Mouse (Mus musculus): Measurements from ENCODE around the gene Hnrnpul1.
A peak's percentile ranks its signal among the peaks of the same experiment; 100 is the strongest.
"Not testable (repeated sequence)": the region's sequence is repeated elsewhere in the genome, so short reads cannot be mapped to it uniquely, and the experiment has no call there.

Hnrnpul1 gene

DNA sequence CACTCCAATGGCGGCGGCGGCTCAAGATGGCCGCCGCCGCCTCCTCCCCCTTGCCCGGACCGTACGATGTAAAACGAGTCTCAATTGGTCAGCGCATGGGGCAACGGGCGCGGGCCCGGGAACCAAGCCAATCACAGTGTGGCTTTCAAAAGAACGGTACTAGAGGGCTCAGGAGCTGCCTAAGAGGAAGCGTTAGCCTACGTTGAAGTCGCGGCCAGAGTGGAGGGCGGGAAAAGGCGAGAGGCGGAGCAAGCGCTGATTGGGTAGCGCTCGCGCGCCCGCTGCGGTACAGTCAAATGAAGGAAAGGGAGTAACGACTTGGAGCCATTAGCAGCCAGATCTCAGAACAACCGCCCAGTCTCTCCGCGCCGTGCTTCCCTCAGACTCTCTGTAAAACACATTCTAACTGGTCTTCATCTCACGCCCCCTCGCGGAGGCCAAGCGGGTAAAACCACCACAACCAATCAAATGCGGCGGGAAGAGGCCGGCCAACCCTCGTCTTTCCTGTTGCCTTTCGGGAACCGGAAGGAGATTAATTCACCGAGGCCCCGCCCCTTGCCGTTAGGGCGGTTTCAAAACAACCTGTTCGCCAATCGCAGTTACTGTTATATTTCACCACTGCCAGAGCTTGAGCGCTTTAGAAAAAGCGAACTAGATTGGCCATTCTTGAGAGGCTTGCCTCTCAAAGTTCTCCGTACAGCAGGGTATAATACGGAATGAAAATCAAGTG, at the start of gene Hnrnpul1:
TSS of gene Hnrnpul1 (minus strand) at position 20 of the 730 bp plus-strand sequence.
- DNase-seq (ENCODE audit: low read depth, low spot score), result peak; percentile 100

DNA sequence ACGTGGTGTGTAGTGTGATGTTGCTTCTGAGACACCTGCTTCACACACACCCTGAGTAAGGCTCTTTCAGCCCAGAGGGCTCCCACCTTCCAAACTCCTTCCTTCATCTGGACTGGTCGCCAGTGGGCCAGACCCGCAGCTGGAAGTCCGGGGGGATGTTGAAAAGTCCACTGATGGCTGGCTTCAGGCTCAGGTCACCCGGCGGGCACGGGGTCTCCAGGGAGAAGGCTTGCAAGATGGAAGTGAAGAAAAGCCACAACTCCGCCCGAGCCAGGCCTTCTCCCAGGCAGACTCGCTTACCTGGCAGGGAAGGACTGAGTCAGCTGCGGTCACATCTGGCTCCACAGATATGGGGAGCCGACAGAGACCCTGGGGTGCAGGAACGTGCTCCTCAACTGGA, 48.9 kb upstream of the Hnrnpul1 start:
- no peak for DNase-seq (ENCODE audit: low read depth, low spot score)

DNA sequence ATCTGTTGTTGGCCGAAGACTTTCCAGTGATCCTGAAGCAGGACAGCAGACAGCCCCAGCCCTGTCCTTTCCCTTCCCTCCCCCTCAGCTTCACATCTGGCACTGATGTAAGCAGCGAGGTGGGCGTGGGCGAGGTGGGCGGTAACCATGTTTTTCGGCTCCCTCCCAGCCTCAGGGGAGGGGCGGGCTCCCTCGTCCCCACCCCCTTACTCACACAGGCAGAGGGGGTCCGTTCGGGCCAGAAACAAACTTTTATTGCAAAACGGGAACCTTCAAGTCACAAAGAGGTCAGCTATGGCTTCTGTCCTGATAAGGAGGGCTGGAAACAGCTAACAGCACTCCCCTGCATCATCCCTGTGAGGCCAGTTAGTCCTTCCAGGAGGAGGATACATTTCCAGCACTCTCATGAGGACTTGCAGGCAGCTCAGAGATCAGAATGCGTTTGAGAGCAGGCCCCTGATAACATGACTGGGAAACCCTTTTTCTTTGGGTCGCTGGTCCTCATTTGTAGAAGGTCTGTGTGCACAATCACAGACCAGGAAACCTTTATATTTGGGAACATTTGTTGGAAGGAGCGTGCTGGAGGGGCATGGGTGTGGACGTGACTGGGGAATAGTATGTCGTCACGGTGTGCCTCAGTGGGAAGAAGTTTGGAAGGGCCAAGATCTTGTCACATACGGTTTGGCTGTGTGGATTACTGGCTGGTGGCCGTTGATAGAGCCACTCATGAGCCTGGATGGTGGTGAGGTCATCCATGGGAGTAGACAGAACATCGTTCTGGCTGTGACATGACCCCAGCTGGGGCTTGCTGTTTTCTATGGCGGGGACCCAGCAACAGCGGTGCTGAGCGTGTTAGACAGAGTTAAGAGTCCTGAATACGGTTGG, 47.9 kb upstream of the Hnrnpul1 start:
- no peak for DNase-seq (ENCODE audit: low read depth, low spot score)

DNA sequence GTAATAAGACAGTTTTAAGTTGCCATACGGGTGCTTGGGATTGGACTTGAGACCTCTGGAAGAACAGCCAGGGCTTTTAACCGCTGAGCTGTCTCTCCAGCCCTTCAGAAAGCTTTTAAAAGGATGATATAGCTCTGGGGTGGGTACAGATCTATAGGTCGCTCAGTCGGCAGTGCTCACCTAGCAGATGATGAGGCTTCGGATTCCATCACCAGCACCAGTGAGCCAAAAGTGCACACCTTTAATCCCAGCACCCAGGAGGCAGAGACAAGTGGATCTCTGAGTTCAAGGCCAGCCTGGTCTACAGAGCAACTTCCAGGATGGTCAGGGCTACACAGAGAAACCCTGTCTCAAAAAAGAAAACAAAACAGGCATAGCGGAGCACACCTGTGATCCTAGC, 46.5 kb upstream of the Hnrnpul1 start:
- DNase-seq (ENCODE audit: low read depth, low spot score), result no peak

DNA sequence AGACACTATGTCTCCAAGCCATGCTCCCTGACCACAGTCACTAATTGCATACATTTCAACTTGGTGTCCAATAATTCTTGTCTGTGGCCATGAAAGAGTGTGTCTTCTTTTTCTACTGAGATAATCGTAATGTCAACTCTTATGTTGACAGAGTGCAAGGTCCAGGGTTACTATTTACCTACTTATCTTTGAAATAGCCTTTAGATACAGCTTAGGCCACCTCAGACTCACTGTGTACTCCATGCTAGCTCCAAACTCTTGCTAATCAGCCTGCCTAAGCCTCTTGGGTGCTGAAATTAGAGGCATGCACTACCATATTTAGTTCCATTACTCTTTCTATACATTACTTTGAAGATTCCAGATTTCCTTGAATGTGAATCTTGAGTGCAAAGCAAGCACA, 44.8 kb upstream of the Hnrnpul1 start:
- no peak for DNase-seq (ENCODE audit: low read depth, low spot score)

DNA sequence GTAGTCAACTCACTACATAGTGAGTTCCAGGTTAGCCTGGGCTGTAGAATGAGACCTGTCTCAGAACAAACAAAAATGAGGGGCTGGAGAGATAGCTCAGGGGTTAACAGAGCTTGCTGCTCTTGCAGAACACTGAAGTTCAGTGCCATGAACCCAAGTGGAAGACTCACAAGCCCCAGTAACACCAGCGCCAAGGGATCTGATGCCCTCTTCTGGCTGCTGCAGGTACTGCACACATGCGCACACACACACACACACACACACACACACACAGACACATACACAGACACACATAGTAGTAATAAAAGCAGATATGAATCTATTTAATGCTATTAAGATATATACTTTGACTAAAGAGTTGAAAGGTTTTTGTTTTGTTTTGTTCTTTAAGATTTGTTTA, 44.0 kb upstream of the Hnrnpul1 start:
- no peak for DNase-seq (ENCODE audit: low read depth, low spot score)

DNA sequence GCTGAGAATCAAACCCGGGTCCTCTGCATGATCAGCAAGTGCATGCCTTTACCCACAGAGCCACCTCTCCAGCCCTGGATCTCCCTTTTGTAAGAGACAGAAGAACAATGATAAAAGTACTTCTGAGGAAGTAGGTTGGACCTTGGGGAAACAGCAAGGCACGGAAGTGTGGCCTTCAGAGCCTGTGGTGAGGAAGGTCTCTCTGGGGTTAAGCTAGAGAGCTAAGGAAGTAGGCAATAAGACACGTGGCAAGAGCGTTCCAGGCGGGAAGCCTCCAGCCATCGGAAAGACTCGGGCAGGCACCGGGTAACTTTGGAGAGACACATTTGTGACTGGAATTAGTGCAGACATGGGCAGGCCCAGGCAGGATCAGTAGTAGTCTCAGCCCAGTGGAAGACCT, 40.2 kb upstream of the Hnrnpul1 start:
- DNase-seq (ENCODE audit: low read depth, low spot score), result no peak

DNA sequence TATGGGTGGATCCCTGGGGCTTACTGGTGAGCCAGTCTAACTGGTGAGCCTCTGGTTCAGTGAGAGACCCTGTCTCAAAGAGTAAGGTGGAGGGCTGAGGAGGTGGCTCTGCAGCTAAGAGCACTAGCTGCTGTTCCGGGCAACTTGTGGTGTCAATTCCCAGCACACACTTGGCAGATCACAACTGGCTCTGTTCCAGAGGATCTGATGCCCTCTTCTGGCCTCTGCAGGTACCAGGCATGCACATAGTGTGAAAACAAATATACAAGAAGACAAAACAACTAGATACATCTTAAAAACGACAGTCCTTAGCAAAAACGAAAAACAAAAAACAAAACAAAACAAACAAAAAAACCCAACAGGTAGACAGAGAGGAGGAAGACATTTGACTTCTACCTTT, 39.1 kb upstream of the Hnrnpul1 start:
- DNase-seq (ENCODE audit: low read depth, low spot score), result no peak

DNA sequence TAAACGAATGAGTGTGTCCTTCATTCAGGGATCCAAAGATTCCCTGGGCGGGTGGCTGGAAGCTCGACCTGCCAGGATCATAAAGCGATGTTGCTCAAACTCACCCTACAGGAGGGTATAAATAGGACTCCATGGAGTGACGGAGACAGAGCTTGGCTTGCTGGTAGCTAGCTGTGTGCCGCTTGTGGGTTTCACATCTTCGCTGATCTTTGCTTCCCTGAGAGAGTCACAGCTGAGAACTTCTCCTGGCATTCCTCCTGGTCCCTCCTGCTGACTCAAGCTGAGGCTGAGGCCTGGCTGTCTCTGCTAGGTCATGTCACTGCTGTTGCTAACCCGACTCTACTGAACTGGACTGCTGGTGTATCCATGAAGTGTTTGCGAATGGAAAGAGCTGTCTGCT, 38.4 kb upstream of the Hnrnpul1 start:
- DNase-seq (ENCODE audit: low read depth, low spot score), result not testable (repeated sequence)

DNA sequence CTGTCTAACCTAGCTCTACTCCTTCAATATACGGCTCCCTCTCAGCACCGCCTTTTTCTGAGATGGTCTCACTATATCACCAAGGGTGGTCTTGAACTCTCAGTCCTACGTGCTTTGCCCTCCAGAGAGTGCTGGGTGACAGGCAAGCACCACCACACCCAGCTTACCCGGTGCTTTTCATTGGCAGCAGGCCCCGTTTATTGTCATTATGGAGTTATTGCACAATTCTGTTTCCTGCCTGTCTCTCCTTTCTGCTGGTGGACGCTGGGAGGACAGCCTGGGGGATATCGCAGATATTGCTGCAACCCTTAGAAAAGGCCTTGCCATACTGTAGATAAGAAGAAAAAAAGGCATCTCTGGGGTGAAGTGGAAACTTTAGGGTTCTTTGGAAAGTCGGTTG, 36.1 kb upstream of the Hnrnpul1 start:
- no peak for DNase-seq (ENCODE audit: low read depth, low spot score)

DNA sequence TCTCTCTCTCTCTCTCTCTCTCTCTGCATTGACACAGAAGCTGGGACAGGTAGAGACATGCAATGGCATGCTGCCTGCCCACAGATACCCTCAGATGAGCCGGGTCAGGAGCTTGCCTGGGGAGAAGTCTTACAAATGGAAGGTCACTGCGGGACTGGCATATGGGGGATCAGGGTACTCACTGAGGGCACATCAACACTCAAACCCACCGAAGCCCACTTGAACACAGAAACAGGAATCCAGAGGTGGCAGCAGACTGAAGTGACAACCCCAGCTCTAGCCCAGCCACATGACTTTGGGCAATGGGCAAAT, 34.5 kb upstream of the Hnrnpul1 start:
- DNase-seq (ENCODE audit: low read depth, low spot score), result no peak

DNA sequence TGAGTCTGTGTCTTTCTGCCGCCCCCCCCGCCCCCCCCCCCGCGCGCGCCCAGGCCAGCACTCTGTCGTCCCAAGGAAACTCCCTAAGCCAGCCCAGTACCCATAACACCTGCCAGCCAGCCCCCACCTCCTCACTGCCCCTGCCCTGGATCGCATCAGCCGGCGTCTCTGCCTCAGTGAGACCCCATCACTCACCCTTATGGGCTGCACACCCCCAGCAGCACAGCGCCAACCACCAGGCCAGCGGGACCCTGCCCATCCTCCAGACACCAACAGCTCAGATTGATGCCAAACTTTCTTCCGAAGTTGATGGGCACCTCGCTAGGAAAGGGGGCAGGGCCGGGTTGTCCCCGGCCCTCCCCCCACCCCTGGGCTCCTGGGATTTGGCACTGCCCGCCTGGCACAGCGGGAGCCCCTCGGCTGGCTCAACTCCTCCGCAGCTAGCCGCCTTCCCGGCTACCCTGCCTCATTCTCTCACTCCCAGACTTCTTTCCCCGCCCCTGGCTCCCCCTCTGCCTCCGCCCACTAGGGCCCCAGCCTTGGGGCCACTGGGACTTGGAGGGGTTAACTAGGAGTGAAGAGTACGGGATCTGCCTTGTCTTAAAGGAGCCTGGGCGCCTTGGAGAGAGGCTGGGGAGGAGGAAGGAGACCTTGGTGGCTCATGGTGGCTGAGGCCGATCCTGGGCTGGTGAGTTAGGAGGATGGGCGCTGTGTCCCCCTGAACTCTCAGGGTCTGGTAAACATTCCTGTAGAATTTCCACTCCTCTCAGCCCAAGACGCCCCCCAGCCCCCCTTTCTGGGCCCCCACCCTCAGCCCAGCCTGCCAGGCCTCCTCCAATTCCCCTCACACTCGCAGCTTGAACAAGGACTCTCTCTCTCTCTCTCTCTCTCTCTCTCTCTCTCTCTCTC, 33.9 kb upstream of the Hnrnpul1 start, which contains the start of gene Axl:
TSS of gene Axl (minus strand) at position 486 of the 909 bp plus-strand sequence.
- DNase-seq (ENCODE audit: low read depth, low spot score), result no peak

DNA sequence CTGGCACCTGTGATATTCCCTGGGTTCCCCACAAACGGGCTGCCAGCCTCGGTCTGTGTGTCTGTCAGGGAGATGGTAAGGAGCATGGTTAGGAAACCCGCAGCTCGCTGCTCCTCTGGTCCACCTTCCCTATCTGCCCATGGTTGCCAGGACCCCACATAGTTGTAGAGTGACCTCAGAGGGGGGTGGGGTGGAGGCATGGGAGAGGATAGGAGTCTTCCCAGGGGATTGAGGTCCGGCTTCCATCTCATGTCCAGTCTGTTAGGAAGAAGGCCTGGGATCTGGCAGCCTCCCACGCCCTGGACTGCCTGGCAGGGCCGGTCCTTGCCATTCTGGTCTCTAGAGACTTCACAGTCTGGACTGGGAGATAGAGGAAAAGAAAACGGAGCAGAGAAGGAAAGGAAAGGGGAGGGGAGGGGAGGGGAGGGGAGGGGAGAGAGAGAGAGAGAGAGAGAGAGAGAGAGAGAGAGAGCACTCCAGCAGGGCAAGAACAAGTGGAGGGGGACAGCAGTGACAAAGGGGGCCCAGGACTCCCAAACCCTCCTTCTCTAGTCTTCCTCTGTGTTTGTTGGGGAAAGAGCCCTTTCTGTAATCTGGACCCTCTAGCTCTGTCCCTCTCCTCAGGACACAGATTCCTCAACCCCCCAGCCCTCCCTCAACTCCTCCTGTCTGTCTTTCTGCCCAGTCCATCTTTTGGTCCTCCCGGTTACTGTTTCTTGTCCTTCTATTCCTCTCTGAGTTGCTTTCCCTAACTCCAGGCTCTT, 33.1 kb upstream of the Hnrnpul1 start:
- no peak for DNase-seq (ENCODE audit: low read depth, low spot score)

DNA sequence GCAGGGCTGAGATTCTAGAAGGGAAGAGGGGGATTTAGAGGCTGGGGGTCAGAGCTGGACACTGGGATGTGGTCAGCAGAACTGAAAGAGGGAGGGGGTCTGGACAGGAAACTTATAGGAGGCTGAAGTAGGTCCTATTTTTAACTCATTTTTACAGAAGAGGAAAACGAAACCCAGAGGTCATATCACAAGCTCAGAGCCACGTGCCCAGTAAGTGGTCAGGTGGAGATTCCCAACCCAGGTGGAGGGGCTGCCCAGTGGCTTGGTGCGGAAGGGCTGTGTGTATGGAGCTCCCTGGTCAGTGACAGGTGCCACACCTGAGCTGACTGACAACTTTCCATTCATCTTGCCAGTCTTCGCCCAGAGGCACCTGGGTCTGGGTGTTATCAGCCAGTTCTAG, 32.4 kb upstream of the Hnrnpul1 start:
- no peak for DNase-seq (ENCODE audit: low read depth, low spot score)

DNA sequence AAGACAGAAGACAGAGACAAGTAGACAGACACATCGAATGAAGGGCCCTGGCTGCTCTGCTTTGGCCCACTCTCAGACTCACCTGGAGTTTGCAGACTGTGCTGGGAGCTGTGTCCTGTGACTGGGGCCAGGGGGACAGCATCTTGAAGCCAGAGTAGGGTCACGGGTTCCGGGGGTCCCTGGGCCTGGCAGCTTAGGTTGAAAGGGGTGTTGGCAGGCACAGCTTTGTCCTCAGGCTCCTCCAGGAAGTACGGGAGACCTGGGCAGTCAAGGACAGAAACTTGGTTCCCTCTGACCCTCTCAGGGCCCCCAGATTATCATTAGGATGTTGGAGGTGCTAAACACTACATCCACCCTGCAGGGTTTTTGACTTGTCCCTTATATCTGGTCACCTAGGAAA, 31.2 kb upstream of the Hnrnpul1 start:
- DNase-seq (ENCODE audit: low read depth, low spot score), result no peak

DNA sequence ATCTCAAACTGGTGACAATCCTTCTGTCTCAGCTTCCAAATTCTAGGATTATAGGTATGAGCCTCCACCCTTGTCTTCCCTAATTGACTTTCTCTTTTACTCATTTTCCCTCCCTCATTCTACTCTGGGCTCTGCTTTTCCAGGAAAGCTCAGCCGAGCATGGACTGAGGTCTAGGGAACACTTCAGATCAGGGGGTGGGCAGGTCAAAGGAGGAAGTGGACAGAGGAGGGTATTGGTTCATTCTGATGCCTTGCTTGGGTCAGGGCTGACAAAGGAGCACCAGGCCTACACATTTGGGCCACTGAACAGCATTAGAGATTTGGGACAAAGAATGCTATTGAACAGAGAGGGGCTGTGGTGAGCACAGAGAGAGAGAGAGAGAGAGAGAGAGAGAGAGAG, 30.3 kb upstream of the Hnrnpul1 start:
- DNase-seq (ENCODE audit: low read depth, low spot score), result no peak

DNA sequence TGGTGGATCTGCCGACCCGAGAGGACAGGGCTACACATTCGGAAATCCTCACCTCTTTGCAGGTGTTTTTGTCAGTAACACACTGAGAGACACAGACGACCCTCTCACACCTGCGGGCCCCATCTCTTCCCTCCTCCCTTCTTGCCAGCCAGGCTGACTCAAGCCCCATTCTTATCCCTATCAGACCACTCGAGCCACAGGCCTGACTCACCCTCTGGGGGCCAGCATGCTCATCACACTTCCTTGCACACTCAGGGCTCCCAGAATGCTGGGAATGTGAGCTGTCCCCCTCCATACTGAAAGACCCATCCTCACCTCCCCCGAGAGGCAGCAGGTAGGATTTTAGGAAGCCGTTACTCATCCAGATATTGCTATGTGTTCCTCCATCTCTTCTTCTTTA, 29.2 kb upstream of the Hnrnpul1 start:
- no peak for DNase-seq (ENCODE audit: low read depth, low spot score)

DNA sequence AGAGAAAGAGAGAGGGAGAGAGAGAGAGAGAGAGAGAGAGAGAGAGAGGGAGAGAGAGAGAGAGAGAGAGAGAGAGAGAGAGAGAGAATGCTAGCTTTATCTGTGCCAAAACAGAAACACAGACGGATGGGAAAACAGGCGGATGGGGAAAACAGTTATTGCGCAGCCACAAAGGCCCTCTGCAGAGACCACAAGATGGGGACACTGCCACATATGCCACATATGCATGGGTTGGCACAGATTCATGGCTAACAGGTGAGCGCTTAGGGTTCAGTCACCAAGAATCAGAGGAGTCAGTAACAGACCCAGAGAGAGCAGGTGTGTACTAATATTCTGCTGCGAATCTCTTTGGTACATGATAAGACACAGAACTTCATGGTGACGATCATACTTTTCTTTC, 28.2 kb upstream of the Hnrnpul1 start:
- no peak for DNase-seq (ENCODE audit: low read depth, low spot score)

DNA sequence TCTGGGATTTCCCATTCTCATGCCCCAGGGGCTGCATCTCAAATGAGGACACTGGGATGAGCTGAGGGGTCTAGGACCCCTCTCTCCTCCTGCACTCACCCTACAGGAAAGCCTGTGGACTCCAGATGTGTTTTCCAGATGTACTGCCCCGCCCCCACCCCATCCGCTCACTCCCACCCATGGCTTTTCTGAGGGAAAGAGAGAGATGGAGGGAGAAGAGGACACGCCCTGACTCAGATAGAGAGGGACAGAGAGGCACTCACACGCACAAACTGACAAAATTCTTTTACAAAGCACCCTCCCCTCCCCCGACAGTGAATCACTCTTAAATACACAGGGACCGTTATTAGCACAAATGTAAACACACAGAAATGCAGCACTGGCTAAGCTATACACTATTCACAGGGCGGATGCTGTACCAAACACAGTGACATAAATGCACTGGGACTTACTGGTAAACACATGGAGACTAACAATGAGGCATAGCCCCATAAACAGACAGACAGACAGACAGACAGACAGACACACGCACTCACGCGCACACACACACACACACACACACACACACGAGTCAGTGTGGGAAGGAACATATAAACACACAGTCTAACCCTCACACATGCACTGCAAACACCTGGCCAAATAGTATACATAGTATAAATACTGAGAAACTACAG, 27.5 kb upstream of the Hnrnpul1 start:
- no peak for DNase-seq (ENCODE audit: low read depth, low spot score)

DNA sequence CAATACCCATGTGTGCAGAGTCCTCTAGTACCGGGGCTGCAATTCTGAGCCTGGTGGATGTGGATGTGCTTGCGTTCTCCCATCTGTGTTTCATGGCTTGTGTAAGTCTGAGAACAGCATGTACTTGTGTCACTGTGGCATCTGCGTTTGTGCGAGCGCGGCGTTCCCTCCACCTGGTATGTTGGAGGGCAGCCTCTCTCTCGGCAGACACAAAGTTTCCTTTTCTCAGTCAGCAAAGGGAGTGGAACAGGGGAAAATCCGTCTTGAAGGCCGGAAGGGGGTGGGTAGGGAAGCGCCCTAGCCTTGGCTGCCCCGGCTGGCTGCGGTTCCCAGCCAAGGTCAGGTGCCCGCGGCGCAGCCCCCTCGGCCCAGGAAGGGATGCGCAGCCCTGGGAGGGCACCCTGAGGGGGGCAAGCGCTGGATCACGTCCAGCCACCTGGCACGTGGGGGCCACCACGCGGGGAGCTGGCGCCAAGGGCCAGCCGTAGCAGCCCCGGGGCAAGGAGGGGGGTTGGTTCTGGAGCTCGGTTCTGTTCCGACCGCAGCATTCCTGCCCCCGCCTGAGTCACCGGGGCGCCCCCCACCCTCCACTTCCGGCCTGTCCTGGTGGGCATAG, 26.9 kb upstream of the Hnrnpul1 start:
- DNase-seq (ENCODE audit: low read depth, low spot score), result no peak

Measured in retina, adult 2 months (tissue).